Mouse (Mus musculus) midbrain, postnatal 0 days (tissue): ENCODE data around the gene Ccnyl1. TPM values are rescaled to one million over a fixed set of nuclear protein-coding genes. Genes with fewer than 3 reads are reported as not detected.

ENCODE experiments used
- ATAC-seq: fragments of 200-750 bp; cut with Nextera tagmentation; 2 replicates; pipeline ENCODE4 v1.8.0; 2017; ENCODE audit warnings: moderate number of reproducible peaks, mild to moderate bottlenecking, moderate TSS enrichment, moderate library complexity; ENCODE audit not compliant: low FRiP score
- DNase-seq: peaks from one replicate; pipeline ENCODE4 v3.0.0-alpha.2; 2015; ENCODE audit warnings: low spot score
- H3K27ac ChIP-seq: fragments of 300-500 bp; sonication (generic); 2 replicates; pipeline ENCODE4 v1.5.1; 2014; ENCODE audit warnings: low read depth, mild to moderate bottlenecking, low read length, mixed read lengths
- H3K27me3 ChIP-seq: fragments of 300-500 bp; sonication (generic); 2 replicates; pipeline ENCODE4 v1.6.1; 2014; ENCODE audit warnings: low read length, control low read depth, mixed read lengths; ENCODE audit not compliant: insufficient read depth
- H3K36me3 ChIP-seq: fragments of 300-500 bp; sonication (generic); 2 replicates; pipeline ENCODE4 v1.6.1; 2014; ENCODE audit warnings: low read length, control low read depth, mixed read lengths; ENCODE audit not compliant: insufficient read depth
- H3K4me1 ChIP-seq: fragments of 300-500 bp; sonication (generic); 2 replicates; pipeline ENCODE4 v1.6.1; 2014; ENCODE audit warnings: mild to moderate bottlenecking, control low read depth, antibody characterized with exemption, low read length, mixed read lengths; ENCODE audit not compliant: insufficient read depth
- H3K4me2 ChIP-seq: fragments of 300-500 bp; sonication (generic); 2 replicates; pipeline ENCODE4 v1.6.1; 2014; ENCODE audit warnings: low read depth, mild to moderate bottlenecking, low read length, mixed read lengths; ENCODE audit not compliant: poor library complexity, severe bottlenecking
- H3K4me3 ChIP-seq: fragments of 300-500 bp; sonication (generic); 2 replicates; pipeline ENCODE4 v1.5.1; 2014; ENCODE audit warnings: low read depth, mild to moderate bottlenecking, low read length, moderate library complexity
- H3K9ac ChIP-seq: fragments of 300-500 bp; sonication (generic); replicated peaks from 2 replicates; pipeline ENCODE4 v1.6.1; 2014; ENCODE audit warnings: mild to moderate bottlenecking, low read length, moderate library complexity, mixed read lengths; ENCODE audit not compliant: poor library complexity, severe bottlenecking
- H3K9me3 ChIP-seq: fragments of 300-500 bp; sonication (generic); 2 replicates; pipeline ENCODE4 v1.6.1; 2016; ENCODE audit warnings: low read length, control low read depth
- CTCF ChIP-seq: IDR thresholded peaks from 2 replicates; pipeline ENCODE4 v1.5.1; 2016; ENCODE audit warnings: antibody characterized with exemption, mild to moderate bottlenecking
- WGBS: fragments of 180-500 bp; shearing (Covaris S2); extraction: QIAGEN DNeasy Blood & Tissue Kit; methylation state at CpG from one replicate; pipeline ENCODE4 v1.1.7; 2014; 5-methylcytosine and 5-hydroxymethylcytosine counted together
- polyA plus RNA-seq: library from polyadenylated mRNA; unstranded; fragments of >200 nt; fragmentation: Nextera tagmentation; extraction: Ambion mirVana; gene quantifications from 2 replicates; pipeline ENCODE4 v1.2.1, GENCODE M21; 2015
- total RNA-seq: library from RNA; depleted of rRNA; stranded (reverse); fragments of >200 nt; gene quantifications from 2 replicates; pipeline ENCODE4 v1.2.3, GENCODE M21; 2014

Gene Ccnyl1
- total and polyA plus RNA-seq, 2 experiments from 2014 or later: 4.1 to 36.6 TPM

DNA sequence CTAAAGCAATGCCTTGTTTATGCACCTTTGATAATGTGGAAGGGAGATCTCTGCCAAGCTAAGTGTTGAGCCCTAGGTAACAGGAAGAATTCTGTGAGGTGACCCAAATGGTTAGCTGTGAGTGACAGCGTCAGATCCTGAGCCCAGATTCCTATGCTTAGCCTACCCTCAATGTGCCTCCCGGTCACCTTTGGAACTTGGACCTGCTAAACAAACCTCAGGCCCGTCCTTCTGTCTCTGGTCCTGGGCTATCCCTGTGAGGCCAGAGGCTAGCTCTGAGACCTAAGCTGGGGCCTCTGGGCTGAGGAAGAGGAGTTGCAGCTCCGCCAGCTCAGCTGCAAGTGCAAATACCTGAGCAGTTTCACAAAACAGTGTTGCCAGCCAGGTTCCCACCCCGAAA is 64.4 kb downstream of the Ccnyl1 start:
- H3K4me3 ChIP-seq: no peak overlapping the region
- no peak overlapping the region for H3K9ac ChIP-seq
- H3K4me2 ChIP-seq: no peak overlapping the region
- no peaks in the 10 kb centered on the region for H3K27me3 ChIP-seq
- no peaks in the 10 kb centered on the region for H3K9me3 ChIP-seq
- H3K27ac ChIP-seq: no peak overlapping the region
- ATAC-seq (no peak), DNase-seq (no peak)
- 92% methylated on average over 5 of the region's 5 CpGs for WGBS
- H3K36me3 ChIP-seq: no peaks in the 10 kb centered on the region
- no peak for TF ChIP-seq CTCF
- H3K4me1 ChIP-seq: no peaks in the 10 kb centered on the region

DNA sequence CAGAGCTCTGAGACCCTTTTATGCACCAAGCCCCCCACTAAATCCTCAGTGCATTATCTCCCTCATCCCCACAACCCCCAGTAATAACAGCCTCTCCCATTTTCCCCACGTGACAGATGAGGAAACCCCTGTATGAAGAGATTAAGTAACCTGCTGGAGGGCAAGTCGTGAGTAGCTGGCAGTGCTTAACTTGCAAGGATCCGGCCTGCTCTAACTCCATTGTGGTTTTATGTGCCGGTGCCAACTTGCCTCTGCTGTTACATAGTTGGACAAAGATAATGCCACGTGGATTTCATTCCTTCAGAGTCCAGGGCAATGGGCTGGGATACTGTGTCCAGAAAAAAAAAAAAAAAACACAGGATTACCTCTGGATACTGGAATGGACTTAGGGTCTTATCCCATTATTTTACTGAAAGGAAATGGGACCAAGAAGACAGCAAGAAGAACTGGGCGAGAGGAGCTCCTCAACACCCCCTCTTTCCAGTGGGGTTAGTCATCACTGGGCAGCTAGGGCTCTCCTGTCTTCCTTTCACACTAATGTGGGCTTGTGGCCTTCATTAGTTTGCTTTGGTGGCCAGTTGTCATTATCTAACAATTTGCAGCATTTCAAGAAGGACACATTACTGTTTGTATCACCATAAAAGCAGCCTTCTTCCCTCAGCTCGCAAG is 65.8 kb downstream of the Ccnyl1 start:
- ATAC-seq: no peak

DNA sequence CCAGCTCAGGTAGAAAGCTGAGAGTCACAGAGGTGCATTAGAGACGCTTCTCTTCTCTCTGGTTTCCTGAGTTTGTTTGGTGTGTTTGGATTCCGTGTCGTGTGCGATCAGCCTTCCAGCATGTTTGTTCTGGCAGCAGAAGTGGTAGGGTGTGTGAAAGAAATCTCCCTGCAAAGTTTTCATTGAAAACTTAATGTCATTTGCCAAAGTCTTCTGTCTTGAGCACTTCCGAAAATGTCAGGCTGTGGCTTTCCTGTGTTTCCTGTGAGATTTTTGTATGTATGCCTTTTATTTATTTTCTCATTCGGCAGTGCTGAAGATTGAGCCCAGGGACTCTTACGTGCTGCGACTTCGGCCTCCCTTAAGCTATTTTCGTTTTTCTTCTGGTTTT is 66.4 kb downstream of the Ccnyl1 start:
- no peak overlapping the region for H3K4me3 ChIP-seq
- no peak for TF ChIP-seq CTCF
- H3K4me2 ChIP-seq: no peak overlapping the region
- ATAC-seq (no peak), DNase-seq (no peak)
- no peaks in the 10 kb centered on the region for H3K4me1 ChIP-seq
- no peak overlapping the region for H3K9ac ChIP-seq
- H3K27ac ChIP-seq: no peak overlapping the region
- H3K36me3 ChIP-seq: no peaks in the 10 kb centered on the region
- no peaks in the 10 kb centered on the region for H3K27me3 ChIP-seq
- 67% methylated on average over 10 of the region's 10 CpGs for WGBS
- H3K9me3 ChIP-seq: no peaks in the 10 kb centered on the region

More for the DNA sequence above, 65.8 kb downstream of the Ccnyl1 start:
- H3K4me1 ChIP-seq: no peaks in the 10 kb centered on the region
- H3K4me3 ChIP-seq: no peak overlapping the region
- TF ChIP-seq CTCF: no peak
- no peaks in the 10 kb centered on the region for H3K27me3 ChIP-seq
- H3K27ac ChIP-seq: no peak overlapping the region
- no peaks in the 10 kb centered on the region for H3K36me3 ChIP-seq
- DNase-seq: no peak
- no peak overlapping the region for H3K4me2 ChIP-seq
- H3K9ac ChIP-seq: no peak overlapping the region
- WGBS: 60% methylated on average over 7 of the region's 7 CpGs
- no peaks in the 10 kb centered on the region for H3K9me3 ChIP-seq

DNA sequence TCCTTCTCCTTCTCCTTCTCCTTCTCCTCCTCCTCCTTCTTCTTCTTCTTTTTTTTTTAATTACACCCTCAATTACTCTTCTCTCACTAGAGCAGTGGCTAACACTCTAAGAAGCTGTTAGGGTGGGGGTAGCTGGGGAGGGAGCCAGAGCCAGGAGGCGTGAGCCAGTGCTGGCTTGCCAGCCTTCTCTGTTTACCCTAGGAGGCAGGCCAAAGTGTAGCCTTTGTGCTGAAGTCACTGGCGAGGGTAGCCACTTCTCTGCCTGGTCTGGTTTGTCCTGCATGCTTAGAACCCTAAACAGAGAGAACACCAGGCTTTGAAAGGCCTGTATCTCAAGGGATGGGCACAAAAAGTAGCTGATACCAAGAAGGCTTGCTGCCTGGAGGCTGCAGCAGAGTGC is 67.0 kb downstream of the Ccnyl1 start:
- H3K27ac ChIP-seq: no peak overlapping the region
- WGBS: 36% methylated on average over 2 of the region's 2 CpGs
- no peak overlapping the region for H3K9ac ChIP-seq
- no peak for TF ChIP-seq CTCF
- no peaks in the 10 kb centered on the region for H3K4me1 ChIP-seq
- H3K27me3 ChIP-seq: no peaks in the 10 kb centered on the region
- DNase-seq (peak; percentile 34), ATAC-seq (no peak)
- no peak overlapping the region for H3K4me3 ChIP-seq
- no peak overlapping the region for H3K4me2 ChIP-seq
- no peaks in the 10 kb centered on the region for H3K9me3 ChIP-seq
- H3K36me3 ChIP-seq: no peaks in the 10 kb centered on the region

DNA sequence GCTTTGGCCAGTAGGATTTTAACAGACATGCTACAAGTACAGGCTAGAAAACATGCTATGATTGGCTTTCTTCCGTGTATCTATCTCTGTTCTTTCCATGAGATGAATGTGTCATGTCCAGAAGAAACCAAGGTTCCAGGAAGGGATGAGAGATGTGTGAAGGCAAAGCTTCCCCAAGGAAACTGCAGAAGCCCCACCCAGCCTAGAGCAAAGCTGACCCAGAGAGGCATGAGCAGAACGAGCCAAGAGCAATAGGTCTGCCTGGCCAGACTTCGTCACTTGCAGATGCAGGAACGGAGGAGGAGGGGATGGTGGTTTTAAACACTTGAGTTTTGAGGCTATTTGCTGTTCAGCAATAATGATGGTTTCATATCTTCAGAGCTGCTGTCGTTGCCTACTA is 67.5 kb downstream of the Ccnyl1 start:
- TF ChIP-seq CTCF: no peak
- H3K4me2 ChIP-seq: no peak overlapping the region
- H3K4me3 ChIP-seq: no peak overlapping the region
- no peaks in the 10 kb centered on the region for H3K4me1 ChIP-seq
- WGBS: 85% methylated on average over 5 of the region's 5 CpGs
- H3K9ac ChIP-seq: no peak overlapping the region
- no peak overlapping the region for H3K27ac ChIP-seq
- H3K27me3 ChIP-seq: no peaks in the 10 kb centered on the region
- H3K9me3 ChIP-seq: no peaks in the 10 kb centered on the region
- H3K36me3 ChIP-seq: no peaks in the 10 kb centered on the region
- no peak for ATAC-seq
- DNase-seq: no peak

DNA sequence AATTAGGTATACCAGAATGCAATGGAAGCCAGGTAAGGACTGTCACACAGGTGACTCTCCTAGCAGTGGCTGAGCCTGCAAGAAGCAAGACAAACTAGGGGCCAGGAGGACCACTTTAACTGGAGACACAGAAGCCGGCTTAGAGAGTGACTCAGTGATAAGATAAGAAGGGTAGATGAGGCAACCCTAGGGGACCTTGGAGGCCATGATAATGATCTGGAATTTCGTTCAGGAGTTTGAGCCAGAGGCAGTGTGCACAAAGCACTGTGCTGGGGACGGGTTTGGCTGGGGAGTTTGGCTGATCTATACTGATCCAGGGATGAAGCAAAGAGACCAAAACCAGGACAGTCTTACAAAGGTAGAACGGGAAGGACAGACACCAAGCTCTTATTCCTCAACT is 71.4 kb downstream of the Ccnyl1 start:
- no peak overlapping the region for H3K9ac ChIP-seq
- H3K27ac ChIP-seq: no peak overlapping the region
- 77% methylated on average over 4 of the region's 4 CpGs for WGBS
- H3K4me1 ChIP-seq: no peaks in the 10 kb centered on the region
- H3K4me2 ChIP-seq: no peak overlapping the region
- no peak for TF ChIP-seq CTCF
- no peaks in the 10 kb centered on the region for H3K27me3 ChIP-seq
- no peak overlapping the region for H3K4me3 ChIP-seq
- H3K9me3 ChIP-seq: no peaks in the 10 kb centered on the region
- ATAC-seq: no peak
- H3K36me3 ChIP-seq: no peaks in the 10 kb centered on the region
- no peak for DNase-seq
